Comparison of ENCODE assay signal across 13 mouse cellular contexts in genomic region chr6:124995246-124995645, GRCm38 (mm10). TPM values are rescaled to one million over a fixed set of nuclear protein-coding genes. Genes with fewer than 3 reads are reported as not detected.
"Had no signal": no experiment of that assay in that cellular context is flagged by ENCODE, and none has a peak within 500 bp of the region (broad histone marks: within the 10 kb centered on the region; RNA-seq: fewer than 3 reads in every experiment).

No protein-coding gene starts in this region.

- DNase-seq: kidney, adult 2 months; kidney, postnatal 25 days; layer of hippocampus, postnatal 36 days; left cerebral cortex, postnatal 4 days; lung, embryonic 14.5 days; lung, postnatal 10 days; lung, postnatal 4 days; midbrain, embryonic 14.5 days; right cerebral cortex, postnatal 14 days; thymus, adult 2 months; thymus, postnatal 25 days had no signal

RNA-seq across cellular contexts. Expression of gene Pianp, which starts 1.2 kb away (rescaled TPM):
- total RNA-seq: liver, adult 2 months; megakaryocyte, adult 5-6 weeks had no signal
